Mouse (Mus musculus): ENCODE results near the gene Tor1aip1.

Gene Tor1aip1

DNA sequence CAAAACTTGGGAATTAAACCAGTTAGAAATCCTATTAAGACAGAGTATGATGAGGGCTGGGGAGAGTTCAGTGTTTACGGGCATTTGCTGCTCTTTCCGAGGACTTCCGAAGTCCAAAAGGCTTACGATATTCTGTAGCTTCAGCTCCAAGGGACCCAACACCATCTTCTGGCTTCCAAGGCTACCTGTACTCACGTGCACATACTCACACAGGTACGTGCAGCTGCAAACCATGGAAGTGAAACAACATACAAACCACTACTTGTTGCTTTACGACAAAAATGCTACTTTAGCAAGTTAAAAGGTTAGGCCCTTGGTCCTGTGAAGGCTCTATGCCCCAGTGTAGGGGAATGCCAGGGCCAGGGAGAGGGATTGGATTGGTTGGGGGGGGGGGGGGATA is 2.4 kb downstream of the Tor1aip1 start:
- no peak for DNase-seq (ENCODE audit: low spot score)

- DNase-seq (ENCODE audit: low spot score): no peak
Observed at GRCm38 (mm10) chr1:156028340-156028975, 7.8 kb downstream of the Tor1aip1 start.

DNA sequence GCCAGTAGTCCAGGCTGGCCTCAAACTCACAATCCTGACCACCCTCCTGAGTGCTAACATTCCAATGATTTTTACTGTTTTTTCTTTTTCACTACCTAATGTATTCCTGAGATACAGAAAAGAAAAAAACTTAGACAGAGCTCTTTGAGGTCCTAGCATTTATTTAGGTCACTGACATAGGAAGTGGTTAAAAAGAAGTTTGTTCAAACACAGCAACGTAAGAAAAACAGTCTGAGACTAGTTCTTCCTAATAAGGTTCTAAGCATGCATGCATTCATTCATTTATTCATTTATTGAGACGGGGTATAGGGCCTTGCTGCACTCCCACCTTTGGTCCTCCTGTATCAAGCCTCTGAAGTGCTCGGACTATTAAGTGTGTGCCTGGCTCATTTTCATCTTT is 8.4 kb downstream of the Tor1aip1 start:
- DNase-seq (ENCODE audit: low spot score): no peak

GRCm38 (mm10) chr1:156024831-156025503 is 11.3 kb downstream of the Tor1aip1 start:
- DNase-seq (ENCODE audit: low spot score): no peak

GRCm38 (mm10) chr1:156020402-156020801 is 15.9 kb downstream of the Tor1aip1 start:
- DNase-seq (ENCODE audit: low spot score): no peak

GRCm38 (mm10) chr1:156019800-156020199 is 16.5 kb downstream of the Tor1aip1 start:
- DNase-seq (ENCODE audit: low spot score): no peak

DNA sequence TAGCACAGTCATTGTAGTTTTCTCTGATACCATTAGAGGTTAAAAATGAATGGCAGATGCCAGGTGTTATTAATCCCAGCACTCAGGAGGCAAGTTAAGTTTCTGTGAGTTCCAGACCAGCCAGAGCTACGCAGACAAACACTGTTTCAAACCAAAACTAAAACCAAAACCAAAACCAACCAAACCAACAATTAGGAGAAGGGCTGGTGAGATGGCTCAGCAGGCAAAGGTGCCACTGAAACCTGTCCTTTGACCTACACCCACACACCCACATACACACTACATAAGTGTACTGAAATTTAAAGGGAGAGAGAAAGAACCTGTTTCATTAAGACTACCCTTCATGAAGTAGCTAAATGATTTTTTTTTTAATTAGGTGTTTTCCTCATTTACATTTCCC is 27.3 kb downstream of the Tor1aip1 start:
- DNase-seq (ENCODE audit: low spot score): no peak

DNA sequence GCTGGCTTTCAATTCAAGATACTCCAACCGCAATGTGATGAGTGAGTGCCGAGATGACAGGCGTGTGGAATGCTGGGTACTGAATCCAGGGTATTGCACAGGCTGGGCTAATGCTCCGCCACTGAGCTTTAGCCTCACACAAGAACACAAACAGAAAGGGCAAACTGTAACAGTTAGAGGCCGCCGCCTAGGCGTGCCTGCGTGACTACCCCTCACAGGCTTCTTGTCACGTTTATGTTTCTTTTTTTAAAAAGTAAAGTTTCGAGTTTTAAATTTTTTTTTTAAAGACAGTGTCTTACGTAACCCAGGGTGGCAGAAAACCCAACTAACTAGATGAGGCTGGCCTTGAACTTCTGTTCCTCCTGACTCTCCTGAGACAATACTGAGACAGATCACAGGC is 30.4 kb downstream of the Tor1aip1 start:
- no peak for DNase-seq (ENCODE audit: low spot score)

GRCm38 (mm10) chr1:156003201-156003935 is 32.9 kb downstream of the Tor1aip1 start:
- DNase-seq (ENCODE audit: low spot score): peak; percentile 6

DNA sequence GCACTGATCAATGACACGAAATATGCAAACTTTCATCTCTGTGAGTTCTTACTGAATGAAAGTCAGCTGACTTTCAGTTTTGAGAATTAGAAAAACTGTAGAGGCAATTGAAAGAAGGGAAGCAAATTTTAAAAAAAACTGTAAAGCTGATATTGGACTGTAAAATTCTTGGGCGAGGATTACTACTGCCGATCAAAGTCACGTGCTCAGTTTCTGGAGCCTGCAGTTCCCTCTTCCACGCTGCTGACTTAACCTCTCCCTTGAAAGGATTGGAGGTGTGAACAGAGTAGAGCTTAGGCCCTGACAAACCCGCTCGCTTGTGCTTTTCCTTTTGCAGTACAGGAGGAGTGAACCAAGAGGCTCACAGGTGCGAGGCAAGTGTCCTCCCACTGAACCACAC is 33.9 kb downstream of the Tor1aip1 start:
- no peak for DNase-seq (ENCODE audit: low spot score)

DNA sequence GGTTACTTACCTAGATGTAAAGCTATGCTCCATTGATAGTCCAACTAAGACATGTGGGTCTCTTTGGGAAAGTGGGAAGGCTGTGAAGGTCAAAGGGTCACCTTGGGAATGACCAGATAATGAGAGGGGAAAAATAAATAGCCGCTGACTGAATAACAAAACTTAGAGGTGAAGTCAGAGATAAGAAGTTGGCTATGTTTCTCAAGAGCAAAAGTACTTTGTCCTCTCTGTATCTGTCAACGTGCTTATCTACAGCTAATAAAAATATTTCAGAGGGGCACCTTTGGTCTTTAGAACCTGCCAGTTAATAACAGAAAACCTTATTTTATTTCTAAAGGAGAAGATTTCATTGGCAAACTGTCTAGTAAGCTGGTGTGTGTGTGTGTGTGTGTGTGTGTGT is 40.7 kb downstream of the Tor1aip1 start:
- DNase-seq (ENCODE audit: low spot score): no peak

DNA sequence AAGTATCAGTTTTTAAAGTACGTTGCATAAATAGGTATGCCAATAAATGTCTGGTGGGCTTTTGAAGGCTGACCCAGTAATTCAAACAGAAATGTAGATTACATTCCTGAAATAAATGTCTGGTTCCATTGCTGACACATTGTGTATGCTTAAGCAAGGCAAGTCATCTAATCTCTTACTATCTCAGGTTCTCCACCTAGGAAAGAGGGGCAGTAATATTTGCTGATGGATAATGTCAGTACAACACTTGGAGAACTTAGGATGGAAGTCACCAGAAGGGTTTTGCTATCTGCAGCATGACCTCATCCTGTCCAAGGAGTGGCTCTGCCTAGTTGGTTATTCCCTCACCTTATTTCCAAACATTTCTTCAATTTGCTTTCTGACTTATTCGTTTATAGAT is 41.8 kb downstream of the Tor1aip1 start:
- no peak for DNase-seq (ENCODE audit: low spot score)

DNA sequence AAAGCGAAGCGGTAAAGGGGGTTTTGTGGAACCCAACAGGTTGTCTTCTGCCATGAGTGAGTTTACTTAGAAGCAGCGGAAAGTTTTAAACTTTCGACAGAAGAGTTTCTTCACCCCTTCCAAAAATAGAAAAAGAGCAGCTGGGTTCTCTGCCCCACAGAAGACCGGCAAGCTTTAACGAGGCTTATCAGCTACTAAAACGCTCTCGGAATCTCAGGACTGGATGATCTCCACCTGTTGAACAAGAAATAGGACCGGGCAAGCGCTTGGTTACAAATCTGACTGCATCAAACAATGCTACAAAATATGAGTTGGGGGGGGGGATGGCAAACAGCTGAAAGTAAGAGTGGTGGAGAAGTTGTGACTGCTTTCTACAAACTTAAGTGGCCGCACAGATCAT is 45.9 kb downstream of the Tor1aip1 start:
- no peak for DNase-seq (ENCODE audit: low spot score)

GRCm38 (mm10) chr1:155989387-155989786 is 46.9 kb downstream of the Tor1aip1 start:
- DNase-seq (ENCODE audit: low spot score): peak; percentile 6

GRCm38 (mm10) chr1:155987625-155988024 is 48.7 kb downstream of the Tor1aip1 start:
- DNase-seq (ENCODE audit: low spot score): no peak

GRCm38 (mm10) chr1:155974931-155975330 is 61.3 kb downstream of the Tor1aip1 start:
- DNase-seq (ENCODE audit: low spot score): no peak

DNA sequence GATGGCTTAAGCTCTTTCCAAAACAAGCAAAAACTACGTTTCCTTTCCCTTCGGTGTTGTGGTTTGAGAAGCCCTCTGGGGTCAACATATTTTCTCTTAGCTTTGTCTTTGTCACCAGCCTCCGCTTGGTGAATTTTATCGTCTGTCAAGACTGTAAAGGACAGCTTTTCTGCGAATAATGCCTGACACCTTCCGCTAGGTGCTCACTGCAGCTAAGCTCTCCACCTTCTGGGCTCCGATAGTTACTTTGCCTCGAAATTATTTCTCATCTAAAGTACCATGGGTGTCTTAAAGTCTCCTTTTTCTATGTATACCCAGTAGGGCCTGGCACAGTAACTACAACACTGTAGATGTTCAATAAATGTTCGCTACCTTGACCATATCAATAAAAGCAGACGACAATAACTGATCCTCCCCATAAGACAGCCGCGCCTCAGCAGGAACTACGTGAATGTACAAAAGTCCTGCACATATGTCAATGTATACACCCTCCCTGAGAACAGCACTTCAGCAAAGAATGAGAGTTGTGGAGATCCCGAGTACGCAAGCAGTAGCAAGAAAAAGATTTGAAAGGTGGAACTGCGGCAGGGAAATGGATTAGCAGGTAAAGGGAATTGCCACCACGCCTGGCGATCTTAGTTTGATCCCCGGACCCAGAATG is 62.4 kb downstream of the Tor1aip1 start:
- DNase-seq (ENCODE audit: low spot score): no peak

DNA sequence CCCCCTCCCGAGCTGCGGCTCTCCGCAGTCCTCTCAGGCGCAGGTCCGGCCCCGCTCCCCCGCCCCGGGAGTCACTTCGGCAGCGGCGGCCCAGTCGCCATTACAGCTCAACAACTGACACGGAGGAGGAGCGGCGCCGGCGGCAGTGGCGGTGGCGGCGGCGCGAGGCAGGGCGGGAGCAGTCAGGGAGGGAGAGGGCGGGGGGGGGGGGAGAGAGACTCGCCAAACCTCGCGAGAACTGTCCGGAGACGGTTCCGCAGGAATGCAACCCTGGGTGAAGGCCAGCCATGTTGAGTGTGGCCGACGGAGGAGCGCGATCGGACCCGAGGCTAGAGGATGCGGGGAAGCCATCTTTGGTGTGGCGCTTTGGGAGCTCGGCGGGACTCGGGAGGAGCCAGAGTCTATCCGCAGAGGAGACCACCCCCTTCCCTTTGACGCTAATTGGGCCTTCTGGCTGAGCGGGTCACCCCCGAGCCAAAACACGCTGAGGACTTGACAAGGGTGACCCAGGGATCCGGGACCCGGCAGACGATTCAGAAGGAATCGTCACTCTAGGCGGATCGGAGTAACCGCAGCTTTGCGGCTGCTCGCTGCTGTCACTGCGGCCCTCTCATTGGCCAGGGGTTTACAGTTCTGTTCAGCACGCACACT is 63.1 kb downstream of the Tor1aip1 start, which contains the start of gene Cep350:
Gene Cep350, minus strand, starts transcription at position 188 of the 651 bp plus-strand sequence.
- DNase-seq (ENCODE audit: low spot score): peak; percentile 89

- no peak for DNase-seq (ENCODE audit: low spot score)
Observed at GRCm38 (mm10) chr1:155972146-155973067, 63.9 kb downstream of the Tor1aip1 start.

Measured in ovary, postnatal 14 days (tissue).